Mouse (Mus musculus) CD8-positive naive resting alpha-beta T cell, adult 57 days (primary cell): ENCODE data around the gene Sec61a1. TPM values are rescaled to one million over a fixed set of nuclear protein-coding genes. Genes with fewer than 3 reads are reported as not detected.

Experiments
- total RNA-seq: library from RNA; stranded (reverse); gene quantifications from one replicate; pipeline ENCODE4 v1.2.4, GENCODE M21; 2023

Gene Sec61a1
- 182 TPM for total RNA-seq

GRCm38 (mm10) chr6:88518404-88519263 is at the start of gene Sec61a1:
TSS of gene Sec61a1 (minus strand) at chr6:88518905.

DNA sequence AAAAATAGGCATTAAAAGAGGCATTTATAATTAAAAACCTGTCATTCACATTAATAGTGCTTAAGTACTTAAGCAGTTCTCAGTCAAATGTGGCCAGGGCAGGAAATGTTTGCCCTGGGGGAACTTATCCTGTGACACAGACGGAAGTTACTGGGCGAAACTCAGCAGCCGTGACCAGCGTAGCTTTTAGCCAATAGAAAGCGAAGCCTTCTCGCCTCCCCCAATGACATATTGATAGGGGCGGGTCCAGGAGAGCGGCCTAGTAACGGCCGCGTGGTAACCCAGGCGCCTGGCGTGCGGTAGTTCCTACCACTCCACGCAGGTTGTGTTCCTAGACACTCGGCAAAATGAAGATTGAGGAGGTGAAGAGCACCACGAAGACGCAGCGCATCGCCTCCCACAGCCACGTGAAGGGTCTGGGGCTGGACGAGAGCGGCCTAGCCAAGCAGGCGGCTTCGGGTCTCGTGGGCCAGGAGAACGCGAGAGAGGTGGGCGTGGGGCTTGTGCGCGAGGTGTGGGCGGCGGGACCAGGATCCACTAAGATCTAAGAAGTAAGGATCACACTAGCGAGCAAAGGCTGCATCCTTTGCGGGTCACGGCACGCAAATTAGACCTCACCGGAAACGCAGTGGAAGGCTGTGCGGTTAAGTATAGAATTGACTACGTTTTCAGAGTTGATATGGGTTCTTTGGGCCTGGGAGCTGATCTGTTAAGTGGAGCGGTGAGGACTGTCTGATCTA is 53.4 kb downstream of the Sec61a1 start, which contains the start of gene Ruvbl1:
Ruvbl1 (plus strand) TSS at position 229 of the 740 bp plus-strand sequence.

Other genes starting within 250 kb of the Sec61a1 start
- gene Eefsec, start 72.4 kb downstream of the Sec61a1 start, total RNA-seq = 43.2 TPM
- 27.1 TPM for gene Ruvbl1, start 53.5 kb downstream of the Sec61a1 start, total RNA-seq
- gene Kbtbd12, start 119.0 kb upstream of the Sec61a1 start, total RNA-seq = not detected
- gene Mgll, start 205.5 kb upstream of the Sec61a1 start, total RNA-seq = 0.80 TPM